Mouse (Mus musculus): ENCODE data around the gene S1pr4. TPM values are rescaled to one million over a fixed set of nuclear protein-coding genes. Genes with fewer than 3 reads are reported as not detected.

Gene S1pr4
- polyA plus RNA-seq, 1 experiment from 2014 or later = 0.72 TPM

GRCm38 (mm10) chr10:81462415-81462804, 37.5 kb downstream of the S1pr4 start:
- H3K27ac ChIP-seq (ENCODE audit: low read length) = no peak overlapping the region
- WGBS = 43% methylated on average over 7 of the region's 7 CpGs

GRCm38 (mm10) chr10:81461673-81462414, 38.1 kb downstream of the S1pr4 start:
- Histone ChIP-seq H3K4me3 (ENCODE audit: low read depth, low read length) (no peak overlapping the region), H3K4me2 (replicated peaks; ENCODE audit: low read depth, low read length) (0 out of 2 replicates have a peak overlapping the region, but pooled peaks have one; percentile 5), H3K9me3 (ENCODE audit: control insufficient read depth, low read depth, low read length) (no peaks in the 10 kb centered on the region), H3K27me3 (ENCODE audit: control insufficient read depth, insufficient read depth, low read length) (peaks cover 47% of the 10 kb centered on the region), H3K27ac (ENCODE audit: low read length) (no peak overlapping the region), H3K36me3 (ENCODE audit: control insufficient read depth, insufficient read depth, low read length) (no peaks in the 10 kb centered on the region), H3K4me1 (ENCODE audit: control insufficient read depth, insufficient read depth, low read length) (0 out of 2 replicates have a peak, but pooled peaks cover 2% of the 10 kb centered on the region), H3K9ac (replicated peaks; ENCODE audit: low read depth, low read length) (no peak overlapping the region)
- 5% methylated on average over 16 of the region's 16 CpGs for WGBS
- no peak for ATAC-seq (ENCODE audit: insufficient number of reproducible peaks, insufficient read depth, low FRiP score, low read depth)

More at GRCm38 (mm10) chr10:81462415-81462804, 37.5 kb downstream of the S1pr4 start:
- no peaks in the 10 kb centered on the region for H3K9me3 ChIP-seq (ENCODE audit: control insufficient read depth, low read depth, low read length)
- 0 out of 2 replicates have a peak, but pooled peaks cover 2% of the 10 kb centered on the region for H3K4me1 ChIP-seq (ENCODE audit: control insufficient read depth, insufficient read depth, low read length)
- no peak for ATAC-seq (ENCODE audit: insufficient number of reproducible peaks, insufficient read depth, low FRiP score, low read depth)
- H3K36me3 ChIP-seq (ENCODE audit: control insufficient read depth, insufficient read depth, low read length) = no peaks in the 10 kb centered on the region
- no peak overlapping the region for H3K4me3 ChIP-seq (ENCODE audit: low read depth, low read length)
- H3K9ac ChIP-seq (replicated peaks; ENCODE audit: low read depth, low read length) = no peak overlapping the region
- H3K27me3 ChIP-seq (ENCODE audit: control insufficient read depth, insufficient read depth, low read length) = peaks cover 46% of the 10 kb centered on the region
- H3K4me2 ChIP-seq (replicated peaks; ENCODE audit: low read depth, low read length) = no peak overlapping the region

- peaks cover 52% of the 10 kb centered on the region for H3K27me3 ChIP-seq (ENCODE audit: control insufficient read depth, insufficient read depth, low read length)
- H3K4me3 ChIP-seq (ENCODE audit: low read depth, low read length) = no peak overlapping the region
- ATAC-seq (ENCODE audit: insufficient number of reproducible peaks, insufficient read depth, low FRiP score, low read depth) = no peak
- WGBS = 38% methylated on average over 11 of the region's 11 CpGs
- H3K4me1 ChIP-seq (ENCODE audit: control insufficient read depth, insufficient read depth, low read length) = 0 out of 2 replicates have a peak, but pooled peaks cover 2% of the 10 kb centered on the region
- no peak overlapping the region for H3K4me2 ChIP-seq (replicated peaks; ENCODE audit: low read depth, low read length)
- H3K36me3 ChIP-seq (ENCODE audit: control insufficient read depth, insufficient read depth, low read length) = no peaks in the 10 kb centered on the region
- no peak overlapping the region for H3K27ac ChIP-seq (ENCODE audit: low read length)
- no peaks in the 10 kb centered on the region for H3K9me3 ChIP-seq (ENCODE audit: control insufficient read depth, low read depth, low read length)
- H3K9ac ChIP-seq (replicated peaks; ENCODE audit: low read depth, low read length) = no peak overlapping the region
Observed at GRCm38 (mm10) chr10:81460951-81461350, 39.0 kb downstream of the S1pr4 start.

GRCm38 (mm10) chr10:81460471-81460870, 39.5 kb downstream of the S1pr4 start:
- Histone ChIP-seq H3K27me3 (ENCODE audit: control insufficient read depth, insufficient read depth, low read length) (peaks cover 52% of the 10 kb centered on the region), H3K27ac (ENCODE audit: low read length) (no peak overlapping the region), H3K4me2 (replicated peaks; ENCODE audit: low read depth, low read length) (no peak overlapping the region), H3K4me1 (ENCODE audit: control insufficient read depth, insufficient read depth, low read length) (0 out of 2 replicates have a peak, but pooled peaks cover 2% of the 10 kb centered on the region), H3K9me3 (ENCODE audit: control insufficient read depth, low read depth, low read length) (no peaks in the 10 kb centered on the region), H3K36me3 (ENCODE audit: control insufficient read depth, insufficient read depth, low read length) (no peaks in the 10 kb centered on the region), H3K9ac (replicated peaks; ENCODE audit: low read depth, low read length) (no peak overlapping the region), H3K4me3 (ENCODE audit: low read depth, low read length) (no peak overlapping the region)
- 29% methylated on average over 20 of the region's 20 CpGs for WGBS
- no peak for ATAC-seq (ENCODE audit: insufficient number of reproducible peaks, insufficient read depth, low FRiP score, low read depth)

- no peak overlapping the region for H3K4me3 ChIP-seq (ENCODE audit: low read depth, low read length)
- H3K4me2 ChIP-seq (replicated peaks; ENCODE audit: low read depth, low read length) = no peak overlapping the region
- peaks cover 50% of the 10 kb centered on the region for H3K27me3 ChIP-seq (ENCODE audit: control insufficient read depth, insufficient read depth, low read length)
- 68% methylated on average over 21 of the region's 21 CpGs for WGBS
- no peak for ATAC-seq (ENCODE audit: insufficient number of reproducible peaks, insufficient read depth, low FRiP score, low read depth)
- H3K4me1 ChIP-seq (ENCODE audit: control insufficient read depth, insufficient read depth, low read length) = no peaks in the 10 kb centered on the region
- no peak overlapping the region for H3K27ac ChIP-seq (ENCODE audit: low read length)
- no peaks in the 10 kb centered on the region for H3K9me3 ChIP-seq (ENCODE audit: control insufficient read depth, low read depth, low read length)
- no peaks in the 10 kb centered on the region for H3K36me3 ChIP-seq (ENCODE audit: control insufficient read depth, insufficient read depth, low read length)
- no peak overlapping the region for H3K9ac ChIP-seq (replicated peaks; ENCODE audit: low read depth, low read length)
Observed at GRCm38 (mm10) chr10:81459399-81459798, 40.5 kb downstream of the S1pr4 start.

- Histone ChIP-seq H3K27ac (ENCODE audit: low read length) (no peak overlapping the region), H3K4me1 (ENCODE audit: control insufficient read depth, insufficient read depth, low read length) (no peaks in the 10 kb centered on the region), H3K4me3 (ENCODE audit: low read depth, low read length) (no peak overlapping the region), H3K4me2 (replicated peaks; ENCODE audit: low read depth, low read length) (no peak overlapping the region), H3K9ac (replicated peaks; ENCODE audit: low read depth, low read length) (no peak overlapping the region), H3K36me3 (ENCODE audit: control insufficient read depth, insufficient read depth, low read length) (no peaks in the 10 kb centered on the region), H3K9me3 (ENCODE audit: control insufficient read depth, low read depth, low read length) (no peaks in the 10 kb centered on the region), H3K27me3 (ENCODE audit: control insufficient read depth, insufficient read depth, low read length) (peaks cover 44% of the 10 kb centered on the region)
- ATAC-seq (ENCODE audit: insufficient number of reproducible peaks, insufficient read depth, low FRiP score, low read depth) = no peak
- whole genome bisulfite sequencing = 86% methylated on average over 6 of the region's 6 CpGs
Observed at GRCm38 (mm10) chr10:81458267-81458666, 41.7 kb downstream of the S1pr4 start.

GRCm38 (mm10) chr10:81457624-81458023, 42.3 kb downstream of the S1pr4 start:
- Histone ChIP-seq H3K9ac (replicated peaks; ENCODE audit: low read depth, low read length) (no peak overlapping the region), H3K27me3 (ENCODE audit: control insufficient read depth, insufficient read depth, low read length) (peaks cover 46% of the 10 kb centered on the region), H3K4me1 (ENCODE audit: control insufficient read depth, insufficient read depth, low read length) (no peaks in the 10 kb centered on the region), H3K36me3 (ENCODE audit: control insufficient read depth, insufficient read depth, low read length) (no peaks in the 10 kb centered on the region), H3K27ac (ENCODE audit: low read length) (no peak overlapping the region), H3K9me3 (ENCODE audit: control insufficient read depth, low read depth, low read length) (no peaks in the 10 kb centered on the region), H3K4me2 (replicated peaks; ENCODE audit: low read depth, low read length) (no peak overlapping the region), H3K4me3 (ENCODE audit: low read depth, low read length) (no peak overlapping the region)
- 82% methylated on average over 8 of the region's 8 CpGs for WGBS
- ATAC-seq (ENCODE audit: insufficient number of reproducible peaks, insufficient read depth, low FRiP score, low read depth) = no peak

GRCm38 (mm10) chr10:81456983-81457563, 42.9 kb downstream of the S1pr4 start:
- 38% methylated on average over 12 of the region's 12 CpGs for WGBS
- ATAC-seq (ENCODE audit: insufficient number of reproducible peaks, insufficient read depth, low FRiP score, low read depth) = peak; percentile 31; the same call in 1 of the 2 replicates
- Histone ChIP-seq H3K36me3 (ENCODE audit: control insufficient read depth, insufficient read depth, low read length) (no peaks in the 10 kb centered on the region), H3K4me3 (ENCODE audit: low read depth, low read length) (no peak overlapping the region), H3K27ac (ENCODE audit: low read length) (no peak overlapping the region), H3K27me3 (ENCODE audit: control insufficient read depth, insufficient read depth, low read length) (peaks cover 47% of the 10 kb centered on the region), H3K4me1 (ENCODE audit: control insufficient read depth, insufficient read depth, low read length) (no peaks in the 10 kb centered on the region), H3K9me3 (ENCODE audit: control insufficient read depth, low read depth, low read length) (no peaks in the 10 kb centered on the region), H3K4me2 (replicated peaks; ENCODE audit: low read depth, low read length) (no peak overlapping the region), H3K9ac (replicated peaks; ENCODE audit: low read depth, low read length) (no peak overlapping the region)

Data from stomach, embryonic 14.5 days (tissue).